Mouse (Mus musculus) granulocyte monocyte progenitor cell, adult 5-6 weeks (primary cell): Measurements from ENCODE around the gene Slc26a3. TPM values are rescaled to one million over a fixed set of nuclear protein-coding genes. Genes with fewer than 3 reads are reported as not detected.

Experiments used
- ATAC-seq: replicated peaks from 2 replicates; pipeline ENCODE4 v1.8.0; 2016; ENCODE audit warnings: mild to moderate bottlenecking, moderate TSS enrichment, inconsistent platforms; ENCODE audit not compliant: poor library complexity, severe bottlenecking
- total RNA-seq, 2 experiments: library from RNA; stranded (forward) in 1 of 2; stranded (reverse) in 1 of 2; fragments of 200-712, 200-1000 nt in 1 of 2; fragments of >200 nt in 1 of 2; fragmentation: Nextera tagmentation in 1 of 2; gene quantifications; 2 replicates each; pipeline ENCODE4 v1.2.3; 2014 to 2017

The Slc26a3 gene
- not detected in 2 replicates for total RNA-seq (2014; fragmentation: Nextera tagmentation)
- not detected in 2 replicates for total RNA-seq (2017)

DNA sequence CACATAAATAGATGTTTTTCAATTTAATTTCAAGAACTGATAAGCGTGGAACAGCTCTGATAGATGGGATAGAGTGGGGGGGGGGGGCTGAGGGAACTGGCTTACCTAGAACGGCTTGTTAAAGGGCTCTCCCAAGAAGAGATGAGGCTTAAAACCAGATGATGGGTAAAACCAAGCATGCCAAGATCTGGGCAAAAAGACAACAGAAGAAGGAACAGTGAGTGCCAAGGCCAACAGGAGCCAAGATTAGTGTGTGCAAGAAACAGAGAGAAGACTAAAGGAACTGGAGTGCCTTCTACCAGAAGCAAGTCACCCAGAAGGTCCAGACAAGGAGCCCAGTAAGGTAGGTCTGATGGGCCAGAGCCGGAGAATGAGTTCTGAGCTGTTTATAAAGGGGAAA is at the start of gene Slc26a3:
Gene Slc26a3, plus strand, starts transcription at position 301 of the 400 bp plus-strand sequence.
- no peak for ATAC-seq

DNA sequence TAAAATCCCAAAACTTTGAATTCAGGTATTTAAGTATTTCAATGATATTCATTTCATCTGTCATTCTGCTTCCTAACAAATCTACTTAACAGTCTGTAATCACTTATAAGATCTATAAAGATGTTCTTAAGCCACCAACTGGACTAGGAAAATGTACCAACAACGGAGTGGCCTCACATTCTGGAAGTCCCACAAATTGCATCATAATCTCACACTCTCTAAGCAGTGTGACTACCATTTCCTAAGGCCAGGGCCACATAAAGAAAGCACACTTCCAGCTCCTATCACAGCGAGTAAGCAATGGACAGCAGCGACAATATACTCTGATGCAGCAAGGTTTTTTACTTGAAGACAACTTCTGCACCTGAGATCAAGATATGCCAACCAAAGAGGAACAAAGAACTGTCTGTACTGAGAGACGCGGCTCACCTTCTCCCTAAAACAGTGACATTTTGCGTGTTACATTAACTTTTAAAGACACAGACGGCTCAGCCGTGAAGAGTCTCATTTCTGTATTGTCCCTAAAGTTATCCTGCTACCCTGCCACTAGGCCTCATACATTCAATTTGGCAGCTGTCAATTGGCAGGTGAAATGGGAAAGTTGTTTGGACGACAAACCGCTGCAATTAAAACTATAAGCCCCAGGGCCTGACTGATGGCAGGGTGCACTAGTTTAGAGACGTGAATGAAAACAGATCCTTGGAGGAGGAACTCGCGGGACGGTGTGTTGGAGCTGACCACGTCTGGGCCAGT is 40.3 kb upstream of the Slc26a3 start:
- ATAC-seq: peak; percentile 60

DNA sequence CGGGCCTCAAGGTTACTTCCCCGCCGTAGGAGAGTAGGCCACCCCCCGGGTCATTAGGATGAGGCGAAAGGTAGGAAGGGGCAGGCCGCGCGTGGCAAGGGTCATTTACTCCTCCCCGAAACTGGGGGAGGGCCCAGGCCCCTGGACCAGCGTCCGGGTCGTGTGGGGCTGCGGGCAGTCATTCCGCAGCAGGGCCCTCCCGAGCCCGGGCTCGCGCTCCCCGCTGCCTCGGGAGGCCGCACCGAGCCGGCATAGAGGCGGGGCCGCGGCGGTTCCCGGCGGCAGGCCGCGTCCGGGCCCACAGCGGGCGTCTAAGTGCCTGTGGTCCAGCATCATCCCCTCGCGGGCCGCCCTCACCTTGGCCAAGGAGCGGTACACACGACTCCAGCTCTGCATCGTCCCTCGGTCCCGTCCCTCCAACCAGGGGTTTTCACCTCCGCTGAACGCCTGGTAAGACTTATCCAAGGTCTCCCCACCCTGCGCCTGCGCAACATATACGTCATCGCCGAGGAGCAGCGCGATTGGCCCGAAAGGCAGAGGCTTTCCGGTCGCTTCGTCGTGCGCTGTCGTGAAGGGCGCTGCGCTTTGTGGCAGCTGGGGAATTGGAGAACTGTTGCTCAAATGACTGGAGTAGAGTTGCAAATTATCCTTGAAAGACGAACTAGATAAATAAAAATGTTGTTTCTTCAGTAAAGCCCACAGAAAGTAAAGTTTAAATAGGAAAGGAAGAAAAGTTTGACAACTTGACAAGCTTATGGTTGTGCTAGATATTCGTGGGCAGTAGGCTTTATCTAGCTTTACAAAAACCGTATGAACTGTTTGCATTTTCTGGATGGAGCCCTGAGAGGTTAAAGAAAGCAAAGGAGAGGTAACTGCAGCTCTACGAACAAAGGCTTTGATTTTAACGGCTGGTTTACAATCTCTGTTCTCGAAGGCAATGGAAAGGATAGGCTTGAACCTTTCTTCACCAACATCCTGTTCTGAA is 39.4 kb upstream of the Slc26a3 start, which contains the start of gene Dld:
Gene Dld, minus strand, starts transcription at position 510 of the 985 bp plus-strand sequence.
- peak; percentile 97 for ATAC-seq

DNA sequence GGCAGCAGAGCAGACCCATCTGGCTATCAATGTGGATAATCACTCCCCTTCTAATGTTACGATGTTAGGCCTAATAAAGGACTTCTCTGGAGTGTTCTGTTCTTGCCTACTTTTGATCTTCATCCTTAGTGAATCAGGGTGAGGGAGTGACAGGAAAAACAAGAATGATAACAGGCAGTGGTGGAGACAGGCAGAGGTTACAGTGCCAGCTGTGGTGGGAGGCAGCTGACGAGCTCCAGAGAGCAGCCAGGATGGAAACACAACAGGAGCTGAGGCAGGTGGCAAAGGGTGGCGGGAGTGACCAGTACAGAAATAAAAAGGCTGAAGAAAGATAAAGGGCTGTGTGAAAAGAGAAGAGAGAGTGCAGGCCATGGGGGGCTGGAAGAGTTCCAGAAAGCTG is 24.2 kb upstream of the Slc26a3 start:
- ATAC-seq: no peak

DNA sequence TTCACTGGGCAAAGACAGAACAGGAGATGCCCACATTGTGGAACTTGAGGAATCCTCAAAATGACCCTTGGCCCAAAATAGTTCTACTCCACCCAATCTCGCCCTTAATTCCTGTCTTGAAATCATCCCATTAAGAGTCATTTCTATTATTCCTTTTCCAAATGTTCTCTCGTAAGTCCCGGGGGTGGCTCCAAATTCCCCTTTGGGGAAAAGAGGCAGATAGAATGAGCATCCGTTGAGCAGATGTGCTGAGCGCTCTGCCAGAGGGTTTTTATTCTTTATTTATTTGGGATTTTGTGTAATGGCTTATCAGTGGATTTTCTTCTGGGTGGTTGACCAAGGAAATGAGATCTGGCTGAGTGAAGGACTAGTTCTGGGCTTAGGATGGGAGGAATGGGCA is 22.9 kb upstream of the Slc26a3 start:
- no peak for ATAC-seq

DNA sequence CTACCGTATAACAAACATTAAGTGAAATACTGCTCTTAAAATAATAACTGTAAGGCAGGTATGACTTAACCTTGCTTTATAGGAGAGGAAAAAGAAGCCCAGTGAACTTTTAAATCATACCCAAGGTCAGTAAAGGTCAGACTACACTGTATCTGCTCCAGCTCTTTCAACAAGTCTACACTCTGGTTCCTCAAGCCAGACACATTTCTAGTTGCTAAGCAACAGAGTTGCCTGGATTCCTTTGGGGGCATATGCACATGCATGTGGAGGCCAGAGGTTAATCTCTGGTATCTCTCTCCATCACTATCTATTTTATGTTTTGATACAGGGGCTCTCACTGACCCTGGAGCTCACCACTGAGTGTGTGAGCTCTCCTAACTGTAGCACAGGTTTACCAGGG is 21.6 kb upstream of the Slc26a3 start:
- no peak for ATAC-seq

DNA sequence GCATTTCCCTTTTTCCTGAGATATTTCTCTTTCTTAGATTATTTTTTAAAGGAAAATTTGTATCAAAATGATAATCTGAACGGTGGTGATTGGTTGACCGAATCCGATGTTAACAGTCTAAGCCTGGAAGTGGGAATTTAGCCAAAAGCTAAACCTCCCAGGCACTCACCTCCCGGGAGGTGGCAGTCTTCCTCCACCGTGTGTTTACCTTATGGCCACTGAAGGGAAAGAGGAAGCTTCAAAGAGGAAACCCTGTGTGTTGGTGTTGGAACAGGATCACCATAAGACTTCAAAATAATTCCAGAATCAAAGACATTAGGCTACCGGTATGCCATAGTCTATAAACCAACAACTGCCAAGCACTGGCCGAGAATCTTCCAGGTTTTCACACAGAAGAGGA is 21.0 kb upstream of the Slc26a3 start:
- peak; percentile 66 for ATAC-seq

DNA sequence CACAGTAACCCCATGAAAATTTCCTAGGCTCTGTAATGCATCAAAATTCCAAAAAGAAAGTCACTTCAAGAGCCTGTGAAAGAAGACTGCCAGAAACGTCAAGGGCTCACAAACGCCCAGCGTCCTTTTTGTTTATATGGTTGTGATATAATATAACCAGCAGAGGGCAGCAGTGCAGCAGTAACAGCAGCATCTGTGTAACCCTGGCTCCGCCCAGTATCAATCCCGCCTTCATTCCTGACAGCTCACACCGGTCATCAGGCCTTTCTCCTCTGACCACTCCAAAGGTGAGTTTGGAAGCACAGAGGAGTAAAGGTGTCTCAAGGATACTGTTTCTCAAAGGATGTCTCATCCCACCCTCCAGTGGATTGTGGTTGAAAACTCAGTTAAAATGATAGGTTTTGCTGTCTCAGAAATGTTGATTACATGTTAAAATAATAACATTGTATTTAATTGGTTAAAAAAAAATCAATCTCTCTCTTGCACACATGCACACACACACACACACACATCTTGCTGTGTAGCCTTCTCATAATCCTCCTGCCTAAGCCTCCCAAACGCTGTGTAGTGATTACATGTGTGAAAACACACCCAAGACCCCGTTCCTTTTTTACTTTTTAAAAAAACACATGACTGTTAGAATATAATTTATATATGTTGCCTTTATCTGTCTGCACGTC is 15.9 kb upstream of the Slc26a3 start:
- peak; percentile 94 for ATAC-seq

DNA sequence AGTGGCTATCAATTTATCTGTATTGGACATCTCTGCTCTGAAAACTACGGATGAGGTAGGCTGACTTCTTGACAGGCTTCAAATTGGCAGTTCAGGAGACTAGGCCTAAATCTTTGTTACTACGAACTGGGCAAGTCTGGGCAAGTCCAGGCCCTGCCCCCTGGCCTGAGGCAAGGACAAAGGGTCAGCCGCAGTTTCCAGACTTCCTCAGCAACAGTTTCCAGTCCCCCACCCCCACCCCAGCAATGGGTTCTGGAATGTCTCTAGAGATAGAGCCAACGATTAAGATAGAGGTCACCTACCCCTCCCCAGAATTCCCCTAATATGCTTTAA is 15.4 kb upstream of the Slc26a3 start:
- no peak for ATAC-seq

DNA sequence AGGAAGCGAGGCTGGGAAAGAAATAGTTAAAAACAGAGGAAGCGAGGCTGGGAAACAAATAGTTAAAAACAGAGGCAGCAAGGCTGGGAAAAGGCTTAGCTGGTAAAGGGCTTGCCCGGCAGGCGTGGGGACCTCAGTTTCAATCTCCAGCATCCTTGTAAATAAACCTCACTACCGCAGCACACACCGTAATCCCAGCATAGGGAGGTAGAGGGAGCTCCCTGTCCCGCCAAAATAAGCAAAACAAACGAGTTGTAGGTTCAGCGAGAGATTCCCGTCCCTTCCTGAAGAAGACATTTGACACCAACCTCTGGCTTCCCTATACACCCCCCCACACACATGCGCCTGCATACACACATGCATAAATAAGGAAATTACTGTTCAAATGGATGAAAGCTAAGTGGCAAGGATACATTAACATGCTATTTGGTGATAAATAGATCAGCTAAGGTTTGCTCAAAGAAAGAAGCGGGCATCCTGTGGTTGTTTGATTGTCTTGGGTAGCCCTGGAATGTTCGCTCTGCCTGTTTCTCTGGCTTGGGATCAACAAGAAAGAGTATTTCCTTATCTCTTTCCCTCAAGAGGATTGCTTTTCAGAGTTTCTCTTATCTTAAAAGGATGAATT is 14.2 kb upstream of the Slc26a3 start:
- peak; percentile 46 for ATAC-seq

DNA sequence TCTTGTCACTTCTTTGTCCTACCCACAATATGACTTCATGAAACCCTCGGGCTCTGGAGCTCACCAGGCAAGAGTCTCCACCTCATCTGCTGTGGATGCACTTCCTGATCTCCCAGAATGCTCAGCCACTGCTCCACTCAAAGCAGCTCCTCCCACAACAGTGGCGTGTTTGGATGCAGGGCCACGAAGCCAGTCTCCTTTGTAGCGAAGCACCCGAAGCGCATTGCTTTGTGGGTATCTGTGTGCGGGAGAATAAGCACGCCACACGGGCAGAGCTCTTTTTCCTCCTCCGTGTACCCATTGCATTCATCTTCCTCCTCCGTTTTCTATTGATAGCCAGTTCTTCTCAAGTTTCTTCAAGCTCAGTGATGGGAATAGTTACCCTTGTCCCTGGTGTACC is 13.4 kb upstream of the Slc26a3 start:
- ATAC-seq: no peak

DNA sequence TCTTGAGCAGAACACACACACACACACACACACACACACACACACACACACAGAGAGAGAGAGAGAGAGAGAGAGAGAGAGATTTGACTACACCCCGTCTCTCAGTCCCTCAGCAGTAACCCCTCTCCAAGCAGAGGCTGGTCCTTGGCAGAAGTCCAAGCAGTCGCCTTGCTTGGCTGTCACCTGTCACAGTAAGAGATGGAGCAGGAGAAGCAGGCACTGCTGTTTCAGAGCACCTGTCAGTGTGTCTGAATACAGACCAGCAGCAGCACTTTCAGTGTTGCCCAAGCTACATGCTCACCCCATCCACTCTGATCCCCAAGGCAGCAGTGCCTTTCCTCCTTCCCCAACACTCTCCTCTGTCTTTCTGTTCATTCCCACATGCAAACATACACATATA is 9.8 kb upstream of the Slc26a3 start:
- no peak for ATAC-seq

DNA sequence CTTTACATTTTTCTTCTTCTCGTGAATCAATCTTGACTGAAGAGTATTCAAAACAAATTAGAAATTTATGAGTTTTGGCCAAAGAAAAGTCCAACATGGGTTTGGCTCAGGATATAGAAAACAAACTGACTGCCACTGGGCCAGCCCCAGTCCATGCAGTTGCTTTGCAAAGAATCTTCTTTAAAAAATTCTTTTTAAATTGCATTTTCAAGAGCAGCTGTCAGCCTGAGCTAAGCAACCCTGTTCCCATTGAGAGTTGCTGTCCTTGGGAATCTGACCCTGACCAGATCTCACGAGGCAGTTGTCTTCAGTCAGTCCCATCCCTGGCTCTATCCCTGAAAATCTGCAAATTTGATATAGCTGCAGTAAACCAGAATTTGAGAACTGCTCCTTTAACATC is 8.2 kb upstream of the Slc26a3 start:
- ATAC-seq: no peak

DNA sequence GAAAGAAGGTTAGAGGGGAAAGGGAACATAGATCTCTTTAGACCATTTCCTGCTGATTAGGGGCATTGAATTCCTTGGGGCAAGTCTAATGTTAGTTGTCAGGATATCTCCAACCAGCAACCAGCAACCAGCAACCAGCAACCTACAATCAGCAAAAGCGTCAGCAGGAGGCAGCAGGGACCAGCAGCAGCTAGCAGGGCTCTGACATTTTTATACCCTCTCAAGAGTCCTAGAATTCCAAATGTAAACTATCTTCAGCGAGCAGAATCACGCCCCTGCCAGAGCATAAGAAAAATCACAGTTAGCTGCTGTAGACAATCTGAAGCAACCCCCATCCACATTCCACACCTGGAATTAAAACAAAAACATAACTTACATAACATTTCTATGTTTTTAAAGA is 3.4 kb upstream of the Slc26a3 start:
- no peak for ATAC-seq

DNA sequence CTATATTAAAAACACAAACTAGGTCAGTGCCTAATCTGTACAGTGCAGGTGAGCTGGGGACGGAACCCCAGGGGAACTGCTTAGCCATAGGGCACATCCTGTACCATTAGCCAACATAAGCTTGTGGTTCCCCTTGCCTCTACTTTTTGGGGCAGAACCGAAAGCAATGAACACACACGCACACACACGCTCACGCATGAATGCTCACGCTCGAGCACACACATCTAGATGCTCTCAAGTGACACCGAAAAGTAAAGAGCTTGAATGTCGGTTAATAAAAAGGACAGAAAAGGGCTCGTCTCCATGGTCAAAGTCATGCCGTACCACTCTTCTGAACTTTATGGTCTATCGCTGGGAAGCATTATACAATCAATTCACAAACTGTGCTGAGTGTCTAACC is 1.0 kb downstream of the Slc26a3 start:
- peak; percentile 27; the same call in 1 of the 2 replicates for ATAC-seq

DNA sequence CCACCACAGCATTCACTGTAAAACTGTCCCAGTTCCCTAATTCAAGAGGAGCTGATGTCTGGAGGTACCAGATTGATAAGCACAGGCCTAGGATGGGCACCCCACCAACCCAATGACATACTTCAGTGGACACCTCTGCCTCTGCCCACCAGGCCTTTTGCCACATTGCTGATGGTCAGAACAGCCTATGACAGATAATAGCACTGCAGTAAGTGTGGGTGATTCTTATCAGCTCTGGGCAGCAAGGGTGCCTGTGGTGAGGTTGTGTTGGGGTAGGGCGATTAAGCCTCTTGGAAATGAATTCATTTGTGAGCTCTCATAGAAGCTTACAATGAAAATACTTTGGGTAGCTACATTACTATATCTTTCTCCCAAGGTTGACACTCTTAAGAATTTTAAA is 5.2 kb downstream of the Slc26a3 start:
- peak; percentile 44 for ATAC-seq

DNA sequence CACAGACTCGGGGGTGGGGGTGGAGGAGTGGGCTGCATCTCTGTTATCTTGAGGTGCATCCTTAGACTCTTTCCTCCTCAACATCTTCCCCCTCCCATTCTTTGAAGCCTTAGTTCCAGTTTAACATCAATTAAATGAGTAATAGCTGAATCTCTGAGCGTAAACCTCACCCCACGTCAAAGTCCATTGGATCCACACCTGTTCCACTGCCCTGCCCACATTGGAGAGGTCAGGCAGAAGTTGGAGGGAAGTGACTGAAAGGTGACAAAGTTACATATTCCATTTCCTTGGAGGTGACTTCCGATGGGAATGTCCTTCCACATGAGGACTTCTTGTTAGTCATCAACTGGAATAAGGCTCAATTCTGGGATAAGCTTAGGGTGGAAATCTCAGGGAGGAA is 7.0 kb downstream of the Slc26a3 start:
- no peak for ATAC-seq

DNA sequence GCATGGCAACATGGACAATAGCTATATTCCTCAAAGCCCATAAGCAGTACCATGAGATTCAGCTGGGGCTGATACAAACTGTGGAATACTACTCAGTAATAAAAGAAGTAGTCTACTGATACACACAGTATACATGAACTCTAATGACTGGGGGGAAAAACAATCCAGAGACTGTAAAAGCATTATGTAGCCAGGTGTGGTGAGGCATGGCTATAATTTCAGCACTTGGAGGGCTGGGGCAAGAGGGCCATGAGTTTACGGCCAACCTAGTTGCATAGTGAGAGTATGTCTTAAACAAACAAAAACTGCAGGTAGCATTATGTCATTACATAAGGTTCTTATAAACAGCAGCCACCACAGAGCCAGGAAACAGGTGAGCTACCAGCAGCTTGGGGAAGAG is 10.2 kb downstream of the Slc26a3 start:
- no peak for ATAC-seq

DNA sequence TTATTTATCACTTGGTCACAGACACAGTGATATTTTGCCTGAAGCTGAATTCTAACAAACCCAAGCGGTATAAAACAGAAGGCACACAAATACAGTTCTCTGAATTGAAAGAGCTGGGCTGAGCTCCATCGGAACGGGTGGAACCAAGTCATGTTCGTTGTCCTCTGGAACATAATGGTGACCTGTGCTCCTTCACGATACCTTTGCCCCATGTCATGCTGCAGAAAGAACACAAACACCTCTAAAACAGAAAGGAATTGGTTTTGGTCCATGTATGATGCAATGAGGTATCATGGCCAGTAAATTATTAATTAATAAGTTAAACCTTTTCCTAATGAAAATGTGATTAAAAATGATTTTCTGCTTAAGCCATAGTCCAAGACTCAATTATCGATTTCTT is 11.3 kb downstream of the Slc26a3 start:
- ATAC-seq: no peak

DNA sequence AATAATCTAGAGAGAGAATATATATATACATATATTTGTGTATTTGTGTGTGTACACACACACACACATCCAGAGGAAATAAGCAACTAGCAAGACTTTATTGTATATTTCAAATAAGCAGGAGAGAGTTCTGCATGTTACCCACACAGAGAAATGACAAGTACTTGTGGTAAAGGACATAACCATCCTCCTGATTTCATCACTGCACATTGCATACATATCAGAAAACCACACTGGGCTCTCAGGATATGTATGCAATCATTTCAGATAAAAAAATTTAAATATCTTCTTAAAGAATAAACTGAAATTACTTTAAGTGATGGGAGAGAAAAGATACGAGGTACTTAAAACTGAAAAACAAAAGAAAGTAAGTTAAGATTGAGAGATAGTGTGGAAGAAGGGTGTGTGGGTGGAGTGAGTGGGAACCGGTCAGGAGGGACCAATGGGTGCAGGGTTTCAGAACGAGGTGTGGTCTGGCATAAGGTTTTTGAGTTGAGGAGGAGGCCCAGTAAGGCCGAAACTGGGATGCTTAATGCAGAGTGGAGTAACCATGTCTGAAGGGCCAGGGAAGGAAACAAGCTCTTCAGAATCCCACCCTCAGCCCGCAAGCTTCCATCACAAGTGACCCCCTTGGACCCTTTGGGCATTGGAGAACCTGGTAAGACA is 14.0 kb downstream of the Slc26a3 start:
- ATAC-seq: peak; percentile 97
